Mouse (Mus musculus) C2C12 (cell line): ENCODE measurements around the gene Zswim8.

Source experiments
- CEBPB ChIP-seq: IDR thresholded peaks from one replicate; pipeline ENCODE4 v1.6.1; 2011; ENCODE audit warnings: low read depth, mild to moderate bottlenecking, control low read depth, moderate library complexity
- CTCF ChIP-seq: IDR thresholded peaks from one replicate; pipeline ENCODE4 v1.5.1; 2011; ENCODE audit not compliant: control insufficient read depth, insufficient read depth, insufficient read length
- MAX ChIP-seq: IDR thresholded peaks from one replicate; pipeline ENCODE4 v1.6.1; 2011; ENCODE audit warnings: mild to moderate bottlenecking, control low read depth
- MYOD1 ChIP-seq: IDR thresholded peaks from one replicate; pipeline ENCODE4 v1.6.1; 2011; ENCODE audit warnings: low read depth; ENCODE audit not compliant: control insufficient read depth, insufficient read length
- USF1 ChIP-seq: IDR thresholded peaks from one replicate; pipeline ENCODE4 v1.6.1; 2011; ENCODE audit warnings: low read depth, mild to moderate bottlenecking, control low read depth, moderate library complexity

DNA sequence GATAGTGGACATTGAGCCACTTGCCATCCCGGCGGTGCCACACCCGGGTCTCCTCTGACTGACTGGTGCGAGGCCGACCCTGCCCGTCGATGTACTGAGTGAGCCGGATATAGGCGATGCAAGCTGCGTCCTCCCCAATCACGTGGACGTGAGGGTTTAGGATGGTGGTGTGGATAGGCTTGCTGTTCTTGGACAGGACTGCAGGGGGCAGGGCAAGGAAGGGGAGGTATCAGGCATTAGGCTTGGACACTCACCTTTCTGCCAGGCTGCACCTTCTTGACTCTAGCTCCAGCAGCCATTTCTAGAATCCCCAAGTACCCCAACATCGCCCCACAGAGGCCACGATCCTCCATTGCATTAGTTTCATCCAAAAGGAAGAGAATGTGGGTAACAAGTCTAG, 30.0 kb downstream of the Zswim8 start:
- TF ChIP-seq CTCF: peak; percentile 13
- TF ChIP-seq CEBPB: no peak
- TF ChIP-seq USF1: no peak
- TF ChIP-seq MAX: no peak
- no peak for TF ChIP-seq MYOD1
